Mouse (Mus musculus): ENCODE measurements around the gene Il15.

Gene Il15

GRCm38 (mm10) chr8:82351268-82351943, 51.6 kb downstream of the Il15 start:
- no peak for DNase-seq

- DNase-seq = no peak
Measured at GRCm38 (mm10) chr8:82349299-82349698, 53.7 kb downstream of the Il15 start.

- DNase-seq = no peak
Measured at GRCm38 (mm10) chr8:82346485-82346884, 56.5 kb downstream of the Il15 start.

- DNase-seq = no peak
Measured at GRCm38 (mm10) chr8:82331675-82332234, 71.3 kb downstream of the Il15 start.

GRCm38 (mm10) chr8:82327986-82328652, 74.9 kb downstream of the Il15 start:
- no peak for DNase-seq

- DNase-seq = no peak
Measured at GRCm38 (mm10) chr8:82326061-82326460, 77.0 kb downstream of the Il15 start.

- DNase-seq = no peak
Measured at GRCm38 (mm10) chr8:82325586-82325985, 77.4 kb downstream of the Il15 start.

- DNase-seq = no peak
Measured at GRCm38 (mm10) chr8:82317446-82317845, 85.6 kb downstream of the Il15 start.

GRCm38 (mm10) chr8:82306424-82306823, 96.6 kb downstream of the Il15 start:
- DNase-seq = peak; percentile 14

GRCm38 (mm10) chr8:82296256-82296655, 106.8 kb downstream of the Il15 start:
- no peak for DNase-seq

GRCm38 (mm10) chr8:82291659-82292058, 111.4 kb downstream of the Il15 start:
- no peak for DNase-seq

- DNase-seq = peak; percentile 76
Measured at GRCm38 (mm10) chr8:82285866-82286265, 117.2 kb downstream of the Il15 start.

- no peak for DNase-seq
Measured at GRCm38 (mm10) chr8:82281995-82282394, 121.0 kb downstream of the Il15 start.

Data from cerebellum, adult 9-11 months (tissue).